Mouse (Mus musculus) myocyte (in vitro differentiated cells): ENCODE results near the gene Wasf1. TPM values are rescaled to one million over a fixed set of nuclear protein-coding genes. Genes with fewer than 3 reads are reported as not detected.

Experiments
- H3K27me3 ChIP-seq: one replicate; pipeline ENCODE4 v1.6.1; 2011; ENCODE audit not compliant: control insufficient read depth, insufficient read depth, insufficient read length
- H3K36me3 ChIP-seq: one replicate; pipeline ENCODE4 v1.6.1; 2011; ENCODE audit not compliant: control insufficient read depth, insufficient read depth
- H3K4me2 ChIP-seq: one replicate; pipeline ENCODE4 v1.6.1; 2011; ENCODE audit warnings: low read depth, control low read depth
- H3K4me3 ChIP-seq: one replicate; pipeline ENCODE4 v1.5.1; 2011; ENCODE audit warnings: mild to moderate bottlenecking, control low read depth, moderate library complexity
- H3K79me2 ChIP-seq: one replicate; pipeline ENCODE4 v1.6.1; 2011; ENCODE audit not compliant: control insufficient read depth, insufficient read depth
- H3ac ChIP-seq: one replicate; pipeline ENCODE4 v1.6.1; 2011; ENCODE audit not compliant: control insufficient read depth, insufficient read length
- CEBPB ChIP-seq: IDR thresholded peaks from 2 replicates; pipeline ENCODE4 v1.6.1; 2011; ENCODE audit warnings: mild to moderate bottlenecking, moderate library complexity; ENCODE audit not compliant: poor library complexity, insufficient read depth, severe bottlenecking
- E2F4 ChIP-seq: IDR thresholded peaks from one replicate; pipeline ENCODE4 v1.6.1; 2011; ENCODE audit warnings: mild to moderate bottlenecking, control low read depth, moderate library complexity; ENCODE audit not compliant: insufficient read depth
- MAX ChIP-seq: IDR thresholded peaks from one replicate; pipeline ENCODE4 v1.6.1; 2011; ENCODE audit warnings: low read depth, mild to moderate bottlenecking, control low read depth
- MYOD1 ChIP-seq, 3 experiments: IDR thresholded peaks; one replicate each; pipeline ENCODE4 v1.6.1; 2011; ENCODE audit warnings: control low read depth in 2 of 3, low read depth in 2 of 3, mild to moderate bottlenecking in 2 of 3, moderate library complexity in 1 of 3; ENCODE audit not compliant: insufficient read length in 2 of 3, control insufficient read depth in 1 of 3
- MYOG ChIP-seq, 3 experiments: IDR thresholded peaks; one replicate each; pipeline ENCODE4 v1.6.1; 2011; ENCODE audit warnings: control low read depth in 2 of 3, low read depth in 2 of 3, mild to moderate bottlenecking in 2 of 3; ENCODE audit not compliant: insufficient read length in 2 of 3, control insufficient read depth in 1 of 3, insufficient read depth in 1 of 3
- POLR2A ChIP-seq: IDR thresholded peaks from one replicate; pipeline ENCODE4 v1.6.1; 2011; ENCODE audit warnings: low read depth, mild to moderate bottlenecking, control low read depth, moderate library complexity; ENCODE audit not compliant: insufficient read length
- POLR2AphosphoS2 ChIP-seq: IDR thresholded peaks from one replicate; pipeline ENCODE4 v1.6.1; 2011; ENCODE audit warnings: low read depth, control low read depth; ENCODE audit not compliant: insufficient read length
- REST ChIP-seq: IDR thresholded peaks from one replicate; pipeline ENCODE4 v1.6.1; 2011; ENCODE audit warnings: mild to moderate bottlenecking, control low read depth, moderate library complexity; ENCODE audit not compliant: insufficient read depth, insufficient read length
- SRF ChIP-seq: IDR thresholded peaks from one replicate; pipeline ENCODE4 v1.6.1; 2011; ENCODE audit warnings: low read depth; ENCODE audit not compliant: control insufficient read depth, insufficient read length
- TCF12 ChIP-seq: IDR thresholded peaks from one replicate; pipeline ENCODE4 v1.6.1; 2011; ENCODE audit warnings: mild to moderate bottlenecking, control low read depth; ENCODE audit not compliant: poor library complexity, insufficient read depth, severe bottlenecking
- TCF3 ChIP-seq: IDR thresholded peaks from one replicate; pipeline ENCODE4 v1.6.1; 2011; ENCODE audit warnings: low read depth, control low read depth; ENCODE audit not compliant: insufficient read length
- USF1 ChIP-seq: IDR thresholded peaks from one replicate; pipeline ENCODE4 v1.6.1; 2011; ENCODE audit warnings: low read depth, mild to moderate bottlenecking, control low read depth, moderate library complexity
- polyA plus RNA-seq: library from polyadenylated mRNA; unstranded; fragments of >200 nt; fragmentation: generic; extraction: Trizol; gene quantifications from one replicate; pipeline ENCODE4 v1.2.1, GENCODE M21; 2012; ENCODE audit warnings: missing spikeins

Wasf1 gene
- polyA plus RNA-seq, 1 experiment, result 6.3 TPM

DNA sequence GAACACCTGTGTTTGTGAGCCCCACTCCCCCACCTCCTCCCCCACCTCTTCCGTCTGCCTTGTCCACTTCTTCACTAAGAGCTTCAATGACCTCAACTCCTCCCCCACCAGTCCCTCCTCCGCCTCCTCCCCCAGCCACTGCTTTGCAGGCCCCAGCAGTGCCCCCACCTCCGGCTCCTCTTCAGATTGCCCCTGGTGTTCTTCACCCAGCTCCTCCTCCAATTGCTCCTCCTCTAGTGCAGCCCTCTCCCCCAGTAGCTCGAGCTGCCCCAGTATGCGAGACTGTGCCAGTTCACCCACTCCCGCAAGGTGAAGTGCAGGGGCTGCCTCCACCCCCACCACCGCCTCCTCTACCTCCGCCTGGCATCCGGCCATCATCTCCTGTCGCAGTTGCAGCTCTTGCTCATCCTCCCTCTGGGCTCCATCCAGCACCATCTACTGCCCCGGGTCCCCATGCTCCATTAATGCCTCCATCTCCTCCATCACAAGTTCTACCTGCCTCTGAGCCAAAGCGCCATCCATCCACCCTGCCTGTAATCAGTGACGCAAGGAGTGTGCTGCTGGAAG lies 53.0 kb downstream of the Wasf1 start:
- Histone ChIP-seq H3K27me3 (no peaks in the 10 kb centered on the region), H3K36me3 (peaks cover 10% of the 10 kb centered on the region), H3K79me2 (no peaks in the 10 kb centered on the region), H3ac (no peak overlapping the region), H3K4me3 (no peak overlapping the region), H3K4me2 (no peak overlapping the region)
- TF ChIP-seq POLR2A (no peak), MYOG (IDR thresholded peaks at IDR 0.05; ENCODE audit: control insufficient read depth in 1 of 3, insufficient read depth in 1 of 3, insufficient read length in 2 of 3, low read depth in 2 of 3) (no peak), MYOD1 (IDR thresholded peaks at IDR 0.05; ENCODE audit: control insufficient read depth in 1 of 3, insufficient read length in 2 of 3, low read depth in 2 of 3) (no peak), TCF12 (no peak), MAX (no peak), USF1 (no peak), TCF3 (no peak), REST (no peak), E2F4 (no peak), CEBPB (no peak), POLR2AphosphoS2 (no peak), SRF (no peak)

DNA sequence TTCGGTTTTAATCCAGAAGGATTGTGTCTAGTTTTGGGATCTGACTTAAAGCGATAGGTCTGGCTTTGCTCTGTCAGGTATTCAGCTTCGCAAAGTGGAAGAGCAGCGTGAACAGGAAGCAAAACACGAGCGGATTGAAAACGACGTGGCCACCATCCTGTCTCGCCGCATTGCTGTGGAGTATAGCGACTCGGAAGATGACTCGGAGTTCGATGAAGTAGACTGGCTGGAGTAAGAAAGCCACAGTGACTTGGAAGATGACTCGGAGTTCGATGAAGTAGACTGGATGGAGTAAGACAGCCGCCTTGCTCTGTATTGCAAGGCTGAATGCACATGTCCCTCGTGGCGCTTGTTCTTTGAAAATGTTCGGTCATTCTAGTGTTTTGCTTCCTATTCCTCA lies 54.3 kb downstream of the Wasf1 start:
- peaks cover 4% of the 10 kb centered on the region for H3K36me3 ChIP-seq
- H3K27me3 ChIP-seq, result no peaks in the 10 kb centered on the region
- H3K4me3 ChIP-seq, result no peak overlapping the region
- H3ac ChIP-seq, result no peak overlapping the region
- no peaks in the 10 kb centered on the region for H3K79me2 ChIP-seq
- TF ChIP-seq CEBPB (no peak), SRF (no peak), USF1 (no peak), TCF3 (no peak), POLR2A (no peak), TCF12 (no peak), E2F4 (no peak), POLR2AphosphoS2 (no peak), MYOD1 (IDR thresholded peaks at IDR 0.05; ENCODE audit: control insufficient read depth in 1 of 3, insufficient read length in 2 of 3, low read depth in 2 of 3) (no peak), MYOG (IDR thresholded peaks at IDR 0.05; ENCODE audit: control insufficient read depth in 1 of 3, insufficient read depth in 1 of 3, insufficient read length in 2 of 3, low read depth in 2 of 3) (no peak), REST (no peak), MAX (no peak)
- no peak overlapping the region for H3K4me2 ChIP-seq

DNA sequence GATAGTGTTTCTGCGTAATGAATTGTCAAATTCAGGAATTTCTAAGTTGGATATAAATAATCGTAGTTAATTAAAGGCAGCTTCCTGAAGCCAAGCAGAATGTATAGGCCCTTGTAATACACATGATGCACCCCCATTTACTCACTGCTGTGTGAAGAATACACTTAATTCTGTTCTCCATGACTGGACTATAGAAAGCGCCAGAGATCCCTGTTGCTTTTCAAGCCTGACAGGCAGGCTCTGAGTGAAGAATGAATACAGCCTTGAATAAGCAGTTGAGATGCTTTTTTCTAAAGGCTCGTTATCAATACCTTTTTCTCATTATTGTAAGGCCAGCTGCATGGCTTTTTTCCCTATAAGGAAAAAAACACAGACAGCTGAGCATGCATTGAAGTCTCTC lies 59.4 kb downstream of the Wasf1 start:
- no peaks in the 10 kb centered on the region for H3K79me2 ChIP-seq
- TF ChIP-seq SRF, result no peak
- TF ChIP-seq POLR2AphosphoS2, result no peak
- no peak for TF ChIP-seq TCF12
- TF ChIP-seq CEBPB, result no peak
- no peak for TF ChIP-seq TCF3
- H3K4me2 ChIP-seq, result no peak overlapping the region
- no peak overlapping the region for H3K4me3 ChIP-seq
- no peaks in the 10 kb centered on the region for H3K36me3 ChIP-seq
- H3K27me3 ChIP-seq, result no peaks in the 10 kb centered on the region
- H3ac ChIP-seq, result no peak overlapping the region

GRCm38 (mm10) chr10:40950176-40950575 lies 66.9 kb downstream of the Wasf1 start:
- TF ChIP-seq POLR2A, result no peak
- no peak for TF ChIP-seq TCF3
- TF ChIP-seq MAX, result no peak
- TF ChIP-seq MYOG (IDR thresholded peaks at IDR 0.05; ENCODE audit: control insufficient read depth in 1 of 3, insufficient read depth in 1 of 3, insufficient read length in 2 of 3, low read depth in 2 of 3), result no peak
- no peak for TF ChIP-seq TCF12
- TF ChIP-seq MYOD1 (IDR thresholded peaks at IDR 0.05; ENCODE audit: control insufficient read depth in 1 of 3, insufficient read length in 2 of 3, low read depth in 2 of 3), result no peak
- TF ChIP-seq POLR2AphosphoS2, result no peak
- TF ChIP-seq SRF, result no peak
- no peak for TF ChIP-seq USF1
- no peak for TF ChIP-seq E2F4
- no peak for TF ChIP-seq CEBPB
- TF ChIP-seq REST, result no peak
- Histone ChIP-seq H3K4me2 (no peak overlapping the region), H3K79me2 (no peaks in the 10 kb centered on the region), H3K4me3 (no peak overlapping the region), H3ac (no peak overlapping the region), H3K36me3 (no peaks in the 10 kb centered on the region), H3K27me3 (no peaks in the 10 kb centered on the region)

DNA sequence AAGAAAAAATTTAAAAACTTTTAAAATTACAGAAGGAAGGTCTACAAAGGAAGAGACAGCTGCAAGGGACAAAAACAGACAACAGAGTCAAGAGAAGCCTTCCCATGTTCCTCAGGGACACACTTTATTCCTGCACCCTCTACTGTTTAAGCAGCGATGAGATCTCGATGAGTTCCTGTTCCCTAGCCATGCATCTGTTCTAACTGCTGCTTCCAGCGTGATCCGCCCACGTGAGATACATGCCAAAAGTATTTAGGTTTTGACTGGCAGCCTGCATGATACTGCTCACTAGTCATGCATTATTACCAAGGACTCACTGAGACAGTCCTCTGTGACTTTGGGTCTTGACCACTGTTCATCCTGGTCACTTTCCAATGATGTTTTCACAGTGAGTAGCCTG lies 72.9 kb downstream of the Wasf1 start:
- Histone ChIP-seq H3K79me2 (no peaks in the 10 kb centered on the region), H3K4me3 (no peak overlapping the region), H3K36me3 (no peaks in the 10 kb centered on the region), H3K27me3 (no peaks in the 10 kb centered on the region), H3ac (no peak overlapping the region), H3K4me2 (no peak overlapping the region)
- TF ChIP-seq POLR2AphosphoS2, result no peak
- no peak for TF ChIP-seq USF1
